Mouse (Mus musculus): ENCODE measurements around the gene Commd1.

DNA sequence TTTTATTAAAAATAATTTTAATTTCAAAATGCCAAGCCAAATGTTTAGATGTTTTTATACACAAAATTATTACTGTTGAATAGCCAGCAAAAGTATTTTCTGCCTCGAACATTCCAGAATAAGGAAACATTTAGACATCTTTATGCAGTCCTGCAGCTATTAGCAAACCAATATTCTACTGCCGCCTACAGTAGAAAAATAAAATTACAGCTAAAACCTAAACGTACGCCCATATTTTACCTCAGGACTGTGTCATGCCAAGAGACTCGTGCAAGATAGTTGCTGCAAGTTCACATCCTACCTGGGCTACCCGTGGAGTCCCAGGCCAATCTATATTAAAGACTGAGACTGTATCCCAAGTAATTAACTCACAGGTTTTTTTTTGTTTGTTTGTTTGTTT is 12.7 kb downstream of the Commd1 start:
- TF ChIP-seq CTCF (conservative IDR thresholded peaks at IDR 0.05; ENCODE audit: low read length) (peak; percentile 81), POU5F1 (IDR thresholded peaks at IDR 0.05; ENCODE audit: borderline replicate concordance, low read length) (no peak), NANOG (IDR thresholded peaks at IDR 0.05; ENCODE audit: borderline replicate concordance, low read length) (no peak)
